Mouse (Mus musculus) bone marrow, adult 2 months (tissue): ENCODE results near the gene Sap30. TPM values are rescaled to one million over a fixed set of nuclear protein-coding genes. Genes with fewer than 3 reads are reported as not detected.

Source experiments
- H3K27ac ChIP-seq: fragments of 200-500 bp; 2 replicates; pipeline ENCODE4 v1.5.1; 2012; ENCODE audit warnings: low read depth, mild to moderate bottlenecking, control low read depth, inconsistent platforms, low read length; ENCODE audit not compliant: control insufficient read depth, poor library complexity, insufficient read depth
- H3K4me1 ChIP-seq: fragments of 200-500 bp; 2 replicates; pipeline ENCODE4 v1.6.1; 2011; ENCODE audit warnings: low read length; ENCODE audit not compliant: control insufficient read depth, insufficient read depth
- H3K4me3 ChIP-seq: fragments of 200-500 bp; replicated peaks from 2 replicates; pipeline ENCODE3; 2011; ENCODE audit warnings: mild to moderate bottlenecking, low read depth, low read length, control low read depth; ENCODE audit not compliant: control insufficient read depth
- CTCF ChIP-seq: fragments of 200-500 bp; IDR thresholded peaks from 2 replicates; pipeline ENCODE4 v1.5.1; 2011; ENCODE audit warnings: low read length, control low read depth; ENCODE audit not compliant: control insufficient read depth, insufficient read depth
- POLR2A ChIP-seq: fragments of 200-500 bp; IDR thresholded peaks from 2 replicates; pipeline ENCODE4 v1.6.1; 2011; ENCODE audit warnings: low read depth, mild to moderate bottlenecking, control low read depth, low read length, borderline replicate concordance; ENCODE audit not compliant: control insufficient read depth
- WGBS: fragments of 180-500 bp; shearing (Covaris S2); methylation state at CpG from one replicate; pipeline ENCODE4 v1.1.7; 2018; 5-methylcytosine and 5-hydroxymethylcytosine counted together
- polyA plus RNA-seq: library from polyadenylated mRNA; stranded (reverse); fragments of >200 nt; gene quantifications from 2 replicates; pipeline ENCODE4 v1.2.4, GENCODE M21; 2011; ENCODE audit warnings: low replicate concordance; ENCODE audit not compliant: missing spikeins, insufficient read depth, insufficient read length

Gene Sap30
- 11.7 and 26.8 TPM in 2 replicates for polyA plus RNA-seq

DNA sequence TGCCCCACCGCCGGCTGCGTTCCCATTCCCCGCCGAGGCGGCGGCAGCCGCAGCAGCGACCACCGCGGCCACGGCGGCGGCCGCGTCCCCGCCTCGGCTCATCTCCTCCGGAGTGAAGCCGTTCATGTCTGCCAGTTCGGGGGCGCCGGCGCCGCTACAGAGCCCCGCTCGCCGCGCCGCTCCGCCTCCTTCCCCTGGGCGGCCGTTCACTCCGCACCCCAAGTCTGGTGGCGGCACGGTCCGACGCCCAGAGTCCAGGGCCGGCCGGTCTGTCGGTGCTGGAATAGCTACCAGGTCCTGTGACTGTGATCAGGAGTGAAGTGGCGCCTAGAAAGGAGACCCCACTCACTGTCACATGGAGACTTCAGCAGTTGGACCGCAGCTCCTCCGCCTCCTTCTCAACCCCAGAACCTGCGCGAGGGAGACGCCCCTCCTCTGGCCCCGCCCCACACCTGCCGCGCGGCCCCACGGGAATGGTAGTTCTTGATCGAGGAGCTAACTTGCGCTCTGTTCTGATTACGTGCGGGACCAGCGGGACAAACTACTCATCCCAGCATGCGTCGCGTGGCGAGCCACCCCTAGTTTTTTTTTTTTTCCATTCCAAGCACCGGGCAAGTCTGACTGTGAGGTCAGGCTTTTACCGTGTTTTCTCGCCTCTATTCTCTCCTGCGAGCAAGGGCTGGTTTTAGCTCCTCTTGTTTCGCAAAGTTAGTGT is at the start of gene Sap30:
TSS of gene Sap30 (minus strand) at position 420 of the 715 bp plus-strand sequence.
- peak within 1 kb of the TSS; percentile 91 for H3K27ac ChIP-seq
- H3K4me1 ChIP-seq: peaks cover 1% of the 10 kb centered on the region; the same call in 1 of the 2 replicates
- H3K4me3 ChIP-seq: peak within 1 kb of the TSS; percentile 98
- under 1% methylated on average over 66 of the region's 66 CpGs for WGBS
- TF ChIP-seq CTCF (no peak; the same call in 1 of the 2 replicates), POLR2A (peak; percentile 78)

DNA sequence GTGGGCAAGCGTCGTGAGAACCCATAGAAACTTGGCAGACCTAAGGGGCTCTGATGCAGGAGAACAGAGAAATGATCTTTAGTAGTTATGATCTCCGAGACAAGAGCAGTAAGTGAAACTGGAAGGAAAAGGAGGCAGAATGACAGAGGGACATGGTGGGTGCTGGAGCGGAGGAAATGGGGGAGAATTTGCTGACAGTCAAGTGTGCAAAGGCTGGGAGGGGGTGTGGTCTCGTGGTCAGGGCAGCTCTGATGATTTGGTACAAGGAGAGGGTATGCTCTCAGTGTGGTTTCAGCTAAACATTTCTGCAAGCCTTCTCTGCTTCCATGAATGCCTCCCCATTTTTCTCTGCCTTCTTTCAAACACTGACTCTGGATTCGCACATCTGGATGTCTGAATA is 48.5 kb upstream of the Sap30 start:
- WGBS: 73% methylated on average over 6 of the region's 6 CpGs
- Histone ChIP-seq H3K4me3 (no peak overlapping the region), H3K27ac (no peak overlapping the region), H3K4me1 (no peaks in the 10 kb centered on the region)
- TF ChIP-seq CTCF: no peak

DNA sequence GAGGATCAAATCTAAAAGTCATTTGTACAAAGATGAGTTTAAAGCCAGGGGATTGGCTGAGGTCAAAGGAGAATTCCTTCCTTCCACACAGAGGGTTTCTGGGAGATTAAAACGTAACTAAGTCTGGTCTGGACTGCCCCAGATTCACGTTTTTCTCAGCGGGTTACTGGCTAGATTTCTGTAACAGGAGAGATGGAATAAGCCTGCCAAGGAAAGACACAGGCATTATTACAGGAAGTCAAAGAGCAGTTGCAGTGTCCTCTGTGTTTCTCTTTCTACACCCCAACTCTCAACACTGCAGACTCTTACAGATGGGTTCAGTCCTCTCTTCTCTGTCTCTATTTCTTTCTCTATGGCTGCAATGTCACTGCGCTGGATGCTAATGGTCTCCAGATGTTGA is 46.8 kb upstream of the Sap30 start:
- H3K4me3 ChIP-seq: no peak overlapping the region
- no peaks in the 10 kb centered on the region for H3K4me1 ChIP-seq
- 83% methylated on average over 4 of the region's 4 CpGs for WGBS
- H3K27ac ChIP-seq: no peak overlapping the region
- TF ChIP-seq POLR2A (no peak), CTCF (no peak)

DNA sequence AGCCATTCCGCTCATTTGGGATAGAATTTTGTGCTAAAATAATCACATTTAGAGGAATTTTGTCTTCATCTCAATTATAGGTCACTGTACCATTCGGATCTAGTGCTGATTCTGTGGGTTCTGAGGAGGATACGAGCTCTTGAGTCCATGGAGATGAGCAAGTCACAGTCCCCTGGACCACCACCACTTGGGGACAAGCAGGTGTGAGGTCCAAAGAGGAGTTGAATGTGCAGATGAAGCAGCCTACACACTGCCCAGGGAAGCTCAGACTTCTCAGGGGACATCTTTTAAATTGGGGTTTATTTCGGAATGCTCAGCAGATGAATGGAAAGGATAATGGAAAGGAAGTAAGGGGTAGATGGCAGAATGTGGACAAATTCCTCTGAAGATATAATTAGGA is 45.4 kb upstream of the Sap30 start:
- H3K27ac ChIP-seq: no peak overlapping the region
- no peak overlapping the region for H3K4me3 ChIP-seq
- 85% methylated on average over 4 of the region's 4 CpGs for WGBS
- H3K4me1 ChIP-seq: no peaks in the 10 kb centered on the region
- TF ChIP-seq POLR2A (no peak), CTCF (no peak)

DNA sequence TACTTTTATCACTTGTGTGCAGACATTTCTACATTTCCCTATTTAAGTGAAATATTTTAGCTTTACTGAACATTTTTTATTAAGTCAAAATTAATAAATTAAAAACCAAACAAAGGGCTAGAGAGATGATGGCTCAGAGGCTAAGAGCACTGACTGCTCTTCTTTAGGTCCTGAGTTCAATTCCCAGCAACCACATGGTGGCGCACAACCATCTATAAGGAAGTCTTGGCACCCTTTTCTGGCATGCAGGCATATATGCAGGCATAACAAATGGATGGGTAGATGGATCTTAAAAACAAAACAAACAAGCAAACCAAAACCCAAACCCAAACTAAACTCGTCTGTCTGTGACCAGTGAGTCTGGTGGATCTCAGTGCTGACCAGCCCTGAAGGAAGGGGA is 44.6 kb upstream of the Sap30 start:
- H3K4me3 ChIP-seq: no peak overlapping the region
- TF ChIP-seq CTCF (peak; percentile 14; the same call in 1 of the 2 replicates), POLR2A (no peak)
- H3K4me1 ChIP-seq: no peaks in the 10 kb centered on the region
- 73% methylated on average over 2 of the region's 2 CpGs for WGBS
- no peak overlapping the region for H3K27ac ChIP-seq

DNA sequence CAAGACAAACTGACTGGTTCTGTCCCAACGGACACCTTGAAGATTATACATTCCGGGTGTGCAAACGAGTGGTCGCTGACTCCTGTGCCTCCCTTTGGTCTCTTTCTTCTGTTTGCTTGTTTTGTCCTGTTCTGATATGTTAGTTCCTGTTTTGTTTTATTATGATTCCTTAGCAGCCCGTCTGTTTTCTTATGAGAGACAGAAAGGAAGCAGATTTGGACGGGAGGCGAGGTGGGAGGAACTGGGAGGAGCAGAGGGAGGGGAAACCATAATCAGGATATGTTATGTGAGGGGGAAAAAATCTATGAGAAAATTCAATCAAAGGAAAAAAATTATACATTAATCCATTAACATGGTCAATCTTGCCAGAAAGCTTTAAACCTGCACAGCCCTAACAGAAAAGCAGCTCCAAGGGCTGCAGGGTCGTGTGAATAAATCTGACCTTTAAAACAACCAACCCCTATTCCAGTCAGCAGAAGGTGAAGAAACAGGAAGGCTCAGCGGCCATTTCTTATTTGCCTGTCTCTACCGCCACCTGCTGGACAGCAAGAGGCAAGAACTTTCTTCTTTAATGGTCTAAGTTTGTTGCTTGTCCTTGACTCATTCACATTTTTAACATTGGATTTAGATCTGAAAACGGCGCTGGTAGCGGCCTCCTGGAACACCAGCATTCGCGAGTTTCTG is 43.1 kb upstream of the Sap30 start:
- 19% methylated on average over 15 of the region's 15 CpGs for WGBS
- no peaks in the 10 kb centered on the region; the same call in 1 of the 2 replicates for H3K4me1 ChIP-seq
- TF ChIP-seq CTCF: peak; percentile 79
- TF ChIP-seq POLR2A: no peak
- no peak overlapping the region for H3K27ac ChIP-seq
- no peak overlapping the region for H3K4me3 ChIP-seq

DNA sequence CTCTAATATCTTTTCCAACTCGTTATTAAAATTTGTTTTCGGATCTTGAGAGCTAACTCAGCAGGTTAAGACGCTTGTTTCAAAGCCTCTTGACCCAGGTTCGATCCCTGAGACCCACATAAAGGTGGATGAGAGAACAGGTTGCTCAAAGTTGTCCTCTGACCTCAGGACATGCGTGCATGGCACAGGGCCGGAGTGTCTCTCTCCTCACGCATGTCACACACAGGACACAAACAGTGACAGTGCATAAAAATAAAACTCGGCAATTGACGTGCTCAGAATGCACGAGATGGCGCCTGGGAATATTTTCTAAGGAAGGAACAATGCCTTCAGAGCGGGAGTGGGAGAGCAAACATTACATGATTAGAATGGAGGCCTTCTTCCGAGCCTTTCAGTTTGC is 42.6 kb upstream of the Sap30 start:
- 83% methylated on average over 13 of the region's 13 CpGs for WGBS
- Histone ChIP-seq H3K27ac (no peak overlapping the region), H3K4me1 (no peaks in the 10 kb centered on the region; the same call in 1 of the 2 replicates), H3K4me3 (no peak overlapping the region)
- TF ChIP-seq POLR2A (no peak), CTCF (no peak)

DNA sequence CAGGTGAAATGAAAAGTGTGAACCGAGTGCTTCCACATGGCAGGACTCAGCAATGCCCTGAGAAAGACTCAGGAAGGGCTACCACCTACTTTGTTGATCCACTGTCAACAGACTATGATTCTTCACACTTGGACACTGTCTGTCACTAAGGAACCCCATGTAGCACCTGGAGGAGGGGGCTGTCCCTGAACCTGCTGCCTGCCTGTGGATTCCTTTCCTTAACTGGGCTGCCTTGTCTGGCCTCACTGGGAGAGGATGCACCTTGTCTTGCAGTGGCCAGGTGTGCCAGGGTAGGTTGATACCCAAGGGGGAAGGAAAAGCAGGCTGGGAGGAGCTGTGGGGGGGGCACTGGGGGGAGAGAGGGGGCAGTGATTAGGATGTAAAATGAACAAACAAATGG is 40.4 kb upstream of the Sap30 start:
- Histone ChIP-seq H3K27ac (no peak overlapping the region), H3K4me1 (no peaks in the 10 kb centered on the region; the same call in 1 of the 2 replicates), H3K4me3 (no peak overlapping the region)
- TF ChIP-seq CTCF (no peak), POLR2A (no peak)
- 91% methylated on average over 1 of the region's 1 CpGs for WGBS
